Mouse (Mus musculus) embryonic fibroblast, embryonic 13.5 days (primary cell): Measurements from ENCODE around the gene Lamb2.

Experiments
- CTCF ChIP-seq: IDR thresholded peaks from 2 replicates; pipeline ENCODE4 v1.5.1; 2011; ENCODE audit warnings: mild to moderate bottlenecking, control low read depth, low read length, moderate library complexity, borderline replicate concordance; ENCODE audit not compliant: insufficient read depth
- POLR2A ChIP-seq: IDR thresholded peaks from 2 replicates; pipeline ENCODE4 v1.6.1; 2011; ENCODE audit warnings: low read depth, mild to moderate bottlenecking, control low read depth, low read length, moderate library complexity

- TF ChIP-seq POLR2A (no peak), CTCF (no peak)
These were observed 295 bp upstream of the Lamb2 start for GRCm38 (mm10) chr9:108479241-108479640.
